Mouse (Mus musculus): Measurements from ENCODE around the gene Amotl1. TPM values are rescaled to one million over a fixed set of nuclear protein-coding genes. Genes with fewer than 3 reads are reported as not detected.
"Not testable (repeated sequence)": the region's sequence is repeated elsewhere in the genome, so short reads cannot be mapped to it uniquely, and the experiment has no call there.

Gene Amotl1
- polyA plus RNA-seq, 1 experiment from 2014 or later, result 27.4 TPM

- Histone ChIP-seq H3K4me1 (peaks cover 4% of the 10 kb centered on the region; the same call in 1 of the 2 replicates), H3K36me3 (replicated peaks) (peaks cover 77% of the 10 kb centered on the region), H3K9me3 (no peaks in the 10 kb centered on the region), H3K27me3 (replicated peaks; ENCODE audit: low read depth, poor library complexity, severe bottlenecking) (no peaks in the 10 kb centered on the region), H3K4me3 (no peak overlapping the region), H3K27ac (replicated peaks) (no peak overlapping the region)
- no peak for DNase-seq (ENCODE audit: low spot score)
- 90% methylated on average over 5 of the region's 5 CpGs for WGBS
These were observed 48.4 kb downstream of the Amotl1 start for GRCm38 (mm10) chr9:14596427-14596826.

GRCm38 (mm10) chr9:14595893-14596292 lies 49.0 kb downstream of the Amotl1 start:
- 91% methylated on average over 3 of the region's 3 CpGs for WGBS
- Histone ChIP-seq H3K9me3 (no peaks in the 10 kb centered on the region), H3K4me1 (peaks cover 5% of the 10 kb centered on the region; the same call in 1 of the 2 replicates), H3K4me3 (no peak overlapping the region), H3K36me3 (replicated peaks) (peaks cover 77% of the 10 kb centered on the region), H3K27ac (replicated peaks) (no peak overlapping the region), H3K27me3 (replicated peaks; ENCODE audit: low read depth, poor library complexity, severe bottlenecking) (no peaks in the 10 kb centered on the region)
- DNase-seq (ENCODE audit: low spot score), result no peak

- Histone ChIP-seq H3K9me3 (no peaks in the 10 kb centered on the region), H3K4me1 (0 out of 2 replicates have a peak, but pooled peaks cover 8% of the 10 kb centered on the region), H3K4me3 (no peak overlapping the region), H3K36me3 (replicated peaks) (peaks cover 85% of the 10 kb centered on the region), H3K27me3 (replicated peaks; ENCODE audit: low read depth, poor library complexity, severe bottlenecking) (no peaks in the 10 kb centered on the region), H3K27ac (replicated peaks) (no peak overlapping the region)
- WGBS, result 91% methylated on average over 4 of the region's 4 CpGs
- no peak for DNase-seq (ENCODE audit: low spot score)
These were observed 51.0 kb downstream of the Amotl1 start for GRCm38 (mm10) chr9:14593880-14594279.

GRCm38 (mm10) chr9:14590666-14591065 lies 54.2 kb downstream of the Amotl1 start:
- Histone ChIP-seq H3K4me1 (peaks cover 20% of the 10 kb centered on the region), H3K27ac (replicated peaks) (no peak overlapping the region), H3K27me3 (replicated peaks; ENCODE audit: low read depth, poor library complexity, severe bottlenecking) (no peaks in the 10 kb centered on the region), H3K36me3 (replicated peaks) (peaks cover 92% of the 10 kb centered on the region), H3K4me3 (no peak overlapping the region), H3K9me3 (no peaks in the 10 kb centered on the region)
- DNase-seq (ENCODE audit: low spot score), result no peak
- 91% methylated on average over 7 of the region's 7 CpGs for WGBS

DNA sequence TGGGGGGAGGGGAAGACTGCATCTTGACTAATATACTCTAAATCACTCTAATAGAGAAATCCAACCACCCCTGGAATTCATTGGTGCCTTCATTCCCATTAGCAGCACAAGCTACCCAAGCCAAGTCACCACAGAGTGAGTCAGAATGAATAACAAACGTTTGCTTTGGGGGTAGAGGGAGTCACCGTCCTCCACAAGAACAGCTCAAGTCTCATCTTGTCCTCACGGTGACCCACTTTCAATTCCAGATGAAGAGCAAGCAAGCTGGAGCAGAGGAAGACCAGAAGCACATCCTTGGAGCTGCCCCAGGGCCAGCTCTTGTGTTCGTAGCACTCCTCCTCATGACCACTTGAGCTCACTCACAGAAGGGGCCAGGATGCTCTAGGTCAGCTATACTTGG lies 56.2 kb downstream of the Amotl1 start:
- Histone ChIP-seq H3K9me3 (no peaks in the 10 kb centered on the region), H3K36me3 (replicated peaks) (peaks cover 77% of the 10 kb centered on the region), H3K27ac (replicated peaks) (no peak overlapping the region), H3K4me1 (peaks cover 30% of the 10 kb centered on the region), H3K4me3 (no peak overlapping the region), H3K27me3 (replicated peaks; ENCODE audit: low read depth, poor library complexity, severe bottlenecking) (no peaks in the 10 kb centered on the region)
- DNase-seq (ENCODE audit: low spot score), result no peak
- WGBS, result 82% methylated on average over 4 of the region's 4 CpGs

GRCm38 (mm10) chr9:14585702-14586101 lies 59.2 kb downstream of the Amotl1 start:
- WGBS, result 30% methylated on average over 1 of the region's 1 CpGs

GRCm38 (mm10) chr9:14578960-14579359 lies 65.9 kb downstream of the Amotl1 start:
- no peak for DNase-seq (ENCODE audit: low spot score)
- Histone ChIP-seq H3K27me3 (replicated peaks; ENCODE audit: low read depth, poor library complexity, severe bottlenecking) (no peaks in the 10 kb centered on the region), H3K27ac (replicated peaks) (no peak overlapping the region), H3K4me1 (0 out of 2 replicates have a peak, but pooled peaks cover 7% of the 10 kb centered on the region), H3K9me3 (no peaks in the 10 kb centered on the region), H3K36me3 (replicated peaks) (peaks cover 78% of the 10 kb centered on the region), H3K4me3 (no peak overlapping the region)
- WGBS, result 92% methylated on average over 4 of the region's 4 CpGs

More at GRCm38 (mm10) chr9:14585702-14586101, 59.2 kb downstream of the Amotl1 start:
- peaks cover 65% of the 10 kb centered on the region for H3K36me3 ChIP-seq (replicated peaks)
- H3K27ac ChIP-seq (replicated peaks), result no peak overlapping the region
- no peaks in the 10 kb centered on the region for H3K9me3 ChIP-seq
- no peaks in the 10 kb centered on the region for H3K27me3 ChIP-seq (replicated peaks; ENCODE audit: low read depth, poor library complexity, severe bottlenecking)
- no peak overlapping the region for H3K4me3 ChIP-seq
- DNase-seq (ENCODE audit: low spot score), result peak; percentile 52
- peaks cover 27% of the 10 kb centered on the region for H3K4me1 ChIP-seq

GRCm38 (mm10) chr9:14576359-14576758 lies 68.5 kb downstream of the Amotl1 start:
- not testable (repeated sequence) for H3K9me3 ChIP-seq; H3K4me1 ChIP-seq; H3K4me3 ChIP-seq; H3K27ac ChIP-seq (replicated peaks); H3K27me3 ChIP-seq (replicated peaks; ENCODE audit: low read depth, poor library complexity, severe bottlenecking); DNase-seq (ENCODE audit: low spot score)
- 83% methylated on average over 2 of the region's 2 CpGs for WGBS
- peaks cover 93% of the 10 kb centered on the region for H3K36me3 ChIP-seq (replicated peaks)

GRCm38 (mm10) chr9:14574760-14575399 lies 70.0 kb downstream of the Amotl1 start:
- 84% methylated on average over 12 of the region's 12 CpGs for WGBS
- H3K27me3 ChIP-seq (replicated peaks; ENCODE audit: low read depth, poor library complexity, severe bottlenecking), result no peaks in the 10 kb centered on the region
- DNase-seq (ENCODE audit: low spot score), result no peak
- no peaks in the 10 kb centered on the region for H3K9me3 ChIP-seq
- H3K4me3 ChIP-seq, result no peak overlapping the region
- H3K4me1 ChIP-seq, result 0 out of 2 replicates have a peak, but pooled peaks cover 7% of the 10 kb centered on the region
- H3K36me3 ChIP-seq (replicated peaks), result peaks cover 92% of the 10 kb centered on the region
- H3K27ac ChIP-seq (replicated peaks), result 0 out of 2 replicates have a peak overlapping the region, but pooled peaks have one; percentile 26

DNA sequence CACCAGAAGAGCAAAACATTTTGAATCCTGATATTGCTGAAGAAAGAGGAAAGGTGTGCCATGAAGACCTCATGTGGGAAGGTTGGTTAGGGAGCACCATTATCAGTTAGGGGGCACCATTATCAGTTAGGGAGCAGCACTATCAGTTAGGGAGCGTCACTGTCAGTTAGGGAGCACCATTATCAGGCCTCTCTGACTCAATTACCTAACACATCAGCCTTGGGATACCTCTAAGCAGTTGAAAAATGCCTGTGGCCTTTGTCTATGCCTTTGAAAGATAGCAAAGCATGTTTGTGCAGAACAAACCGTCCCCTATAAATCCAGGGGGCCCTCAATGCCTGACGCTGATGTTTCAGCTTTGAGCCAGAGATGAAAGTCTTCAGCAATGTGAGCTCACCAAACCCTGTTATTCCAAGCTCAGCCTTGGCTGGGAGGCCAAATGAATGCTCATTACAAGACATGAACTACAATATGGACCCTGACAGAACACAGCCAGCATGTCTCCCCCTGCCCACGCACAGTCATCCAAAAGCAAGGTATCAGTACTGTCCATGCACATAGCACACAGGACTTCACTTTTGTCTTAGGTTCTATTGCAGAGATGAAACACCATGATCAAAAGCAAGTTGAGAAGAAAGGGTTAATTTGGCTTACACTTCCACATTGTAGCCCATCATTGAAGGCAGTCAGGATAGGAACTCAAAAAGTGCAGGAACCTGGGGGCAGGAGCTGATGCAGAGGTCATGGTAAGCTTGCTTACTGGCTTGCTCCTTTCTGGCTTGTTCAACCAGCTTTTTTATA lies 75.5 kb downstream of the Amotl1 start:
- Histone ChIP-seq H3K4me3 (no peak overlapping the region), H3K27ac (replicated peaks) (no peak overlapping the region), H3K4me1 (no peaks in the 10 kb centered on the region), H3K9me3 (no peaks in the 10 kb centered on the region), H3K27me3 (replicated peaks; ENCODE audit: low read depth, poor library complexity, severe bottlenecking) (no peaks in the 10 kb centered on the region), H3K36me3 (replicated peaks) (peaks cover 97% of the 10 kb centered on the region)
- DNase-seq (ENCODE audit: low spot score), result no peak
- 96% methylated on average over 4 of the region's 4 CpGs for WGBS

- no peak overlapping the region for H3K27ac ChIP-seq (replicated peaks)
- no peaks in the 10 kb centered on the region for H3K4me1 ChIP-seq
- WGBS, result 87% methylated on average over 2 of the region's 2 CpGs
- H3K4me3 ChIP-seq, result no peak overlapping the region
- peaks cover 97% of the 10 kb centered on the region for H3K36me3 ChIP-seq (replicated peaks)
- DNase-seq (ENCODE audit: low spot score), result no peak
- H3K9me3 ChIP-seq, result no peaks in the 10 kb centered on the region
- H3K27me3 ChIP-seq (replicated peaks; ENCODE audit: low read depth, poor library complexity, severe bottlenecking), result no peaks in the 10 kb centered on the region
These were observed 76.4 kb downstream of the Amotl1 start for GRCm38 (mm10) chr9:14568487-14568886.

- peaks cover 98% of the 10 kb centered on the region for H3K36me3 ChIP-seq (replicated peaks)
- 90% methylated on average over 3 of the region's 3 CpGs for WGBS
- no peak for DNase-seq (ENCODE audit: low spot score)
- no peak overlapping the region for H3K27ac ChIP-seq (replicated peaks)
- 0 out of 2 replicates have a peak, but pooled peaks cover 2% of the 10 kb centered on the region for H3K4me1 ChIP-seq
- H3K4me3 ChIP-seq, result no peak overlapping the region
- no peaks in the 10 kb centered on the region for H3K9me3 ChIP-seq
- no peaks in the 10 kb centered on the region for H3K27me3 ChIP-seq (replicated peaks; ENCODE audit: low read depth, poor library complexity, severe bottlenecking)
These were observed 80.4 kb downstream of the Amotl1 start for GRCm38 (mm10) chr9:14564486-14564885.

GRCm38 (mm10) chr9:14563351-14563750 lies 81.5 kb downstream of the Amotl1 start:
- Histone ChIP-seq H3K4me1 (0 out of 2 replicates have a peak, but pooled peaks cover 3% of the 10 kb centered on the region), H3K27me3 (replicated peaks; ENCODE audit: low read depth, poor library complexity, severe bottlenecking) (no peaks in the 10 kb centered on the region), H3K9me3 (no peaks in the 10 kb centered on the region), H3K36me3 (replicated peaks) (peaks cover 98% of the 10 kb centered on the region), H3K27ac (replicated peaks) (no peak overlapping the region), H3K4me3 (no peak overlapping the region)
- 94% methylated on average over 7 of the region's 7 CpGs for WGBS
- DNase-seq (ENCODE audit: low spot score), result no peak
